Mouse (Mus musculus): ENCODE results near the gene Hoxb8.

Gene Hoxb8

DNA sequence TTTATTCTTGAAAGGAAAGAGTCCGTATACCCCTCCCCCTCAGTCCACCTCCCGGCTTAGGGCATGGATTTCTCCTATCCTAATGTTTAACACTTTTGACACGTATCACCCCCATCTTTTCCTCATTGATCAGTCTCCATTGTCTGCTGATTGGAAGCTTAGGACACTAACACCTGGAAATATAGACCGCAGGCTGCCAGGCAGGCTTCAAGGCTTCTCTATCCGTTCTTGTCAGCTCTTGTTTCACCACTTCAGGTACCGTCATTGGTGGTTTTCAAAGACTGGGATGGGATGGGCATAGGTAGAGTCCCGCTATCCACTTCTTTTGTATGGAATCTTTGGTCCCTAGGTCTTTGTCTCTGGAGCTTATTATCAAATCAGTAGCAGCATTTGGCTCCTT, 45.4 kb downstream of the Hoxb8 start:
- intact Hi-C loops (cut with DNase I), result no loop called here

DNA sequence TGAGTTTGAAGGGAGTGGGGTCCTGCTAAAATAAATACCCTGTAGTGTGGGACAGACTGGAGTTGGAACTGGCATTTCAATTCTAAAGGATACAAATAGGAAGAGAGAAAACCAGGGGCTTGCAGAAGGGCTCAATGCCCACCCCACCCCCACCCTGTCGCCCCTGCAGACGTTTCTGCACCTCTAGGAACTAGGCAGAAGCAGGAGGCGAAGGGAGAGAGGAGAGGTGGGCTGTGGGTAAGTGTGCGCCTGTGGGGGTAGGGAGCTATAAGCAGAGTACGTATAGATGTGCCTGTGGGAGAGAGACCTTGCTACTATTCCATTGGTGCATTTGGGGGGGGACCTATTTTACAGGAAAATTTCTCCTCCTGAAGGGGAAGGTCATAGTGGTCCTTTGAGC, 46.0 kb downstream of the Hoxb8 start:
- intact Hi-C loops (cut with DNase I), result no loop called here

DNA sequence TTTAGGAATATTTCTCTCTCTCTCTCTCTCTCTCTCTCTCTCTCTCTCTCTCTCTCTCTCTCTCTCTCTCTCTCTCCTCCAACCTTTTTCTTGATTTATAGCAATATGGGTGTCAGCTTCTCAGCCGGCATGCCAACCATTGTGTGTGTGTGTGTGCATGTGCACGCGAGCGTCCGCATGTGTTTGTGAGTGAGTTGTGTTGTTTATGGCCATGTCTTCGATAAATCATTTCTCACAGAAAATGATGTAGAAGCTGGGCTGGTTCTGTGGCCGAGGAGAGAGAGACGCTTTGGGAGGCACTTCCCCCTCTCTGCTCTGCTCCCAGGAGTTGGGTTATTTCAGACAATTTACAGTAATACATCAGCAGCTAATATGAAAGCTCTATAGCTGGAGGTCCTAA, 46.9 kb downstream of the Hoxb8 start:
- intact Hi-C loops (cut with DNase I), result no loop called here

GRCm38 (mm10) chr11:96332105-96332504, 50.4 kb downstream of the Hoxb8 start:
- intact Hi-C loops (cut with DNase I), result no loop called here

DNA sequence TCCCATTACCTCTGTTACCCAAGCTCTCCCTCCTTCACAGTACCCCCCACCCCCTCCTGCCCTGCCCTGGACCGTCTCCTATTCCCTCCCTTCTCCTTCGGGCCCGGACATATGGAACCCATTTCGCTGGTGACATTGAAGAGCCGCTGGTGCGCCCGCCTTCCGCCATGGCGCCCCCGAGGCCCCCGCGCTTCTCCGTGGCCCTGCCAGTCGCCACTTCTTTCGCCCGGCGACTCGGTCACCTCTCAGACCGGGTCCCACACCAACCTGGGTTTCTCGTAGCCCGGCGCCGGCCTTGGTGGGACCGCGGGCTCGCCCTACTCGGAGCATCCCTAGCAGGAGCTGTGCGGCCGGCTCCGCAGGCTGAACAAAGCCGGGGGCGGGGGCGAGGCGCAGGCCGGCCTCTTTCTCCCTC, 50.9 kb downstream of the Hoxb8 start:
- intact Hi-C loops (cut with DNase I), result no loop called here

GRCm38 (mm10) chr11:96333241-96334001, 51.7 kb downstream of the Hoxb8 start:
- intact Hi-C loops (cut with DNase I), result no loop called here

DNA sequence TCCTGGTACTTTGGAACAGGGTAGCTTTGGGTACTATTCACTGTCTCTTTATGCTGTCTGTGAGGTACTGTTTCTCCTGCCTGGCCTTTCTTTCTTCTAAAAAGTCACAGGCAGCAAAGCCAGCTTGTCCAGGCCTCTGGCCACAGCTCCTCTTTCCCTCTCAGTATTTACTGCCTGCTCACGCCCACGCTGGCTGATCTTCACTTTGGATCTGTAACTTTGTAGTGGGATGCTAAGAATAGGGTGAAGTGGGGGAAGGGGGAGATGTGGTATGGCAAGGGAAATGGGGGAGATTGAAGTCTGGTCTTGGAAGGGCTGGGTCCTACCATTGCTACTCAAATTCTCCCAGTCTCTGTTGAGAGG, 52.3 kb downstream of the Hoxb8 start:
- intact Hi-C loops (cut with DNase I), result no loop called here

Small RNA genes lying within 50 kb of the gene (microRNA-seq; reads per million reads assigned to microRNA genes)
- gene Mir10a, result 60,207 to 88,893 reads per million in 2 experiments
- gene Mir196a-1, result 18.6 to 21.8 reads per million in 2 experiments
